Mouse (Mus musculus): Measurements from ENCODE around the gene Fut9. TPM values are rescaled to one million over a fixed set of nuclear protein-coding genes. Genes with fewer than 3 reads are reported as not detected.

The Fut9 gene
- polyA plus RNA-seq, 1 experiment from 2014 or later = 0.54 TPM

GRCm38 (mm10) chr4:25648107-25648506 lies 151.9 kb downstream of the Fut9 start:
- Histone ChIP-seq H3K27me3 (ENCODE audit: insufficient read depth, low read length) (no peaks in the 10 kb centered on the region), H3K4me2 (no peak overlapping the region)

GRCm38 (mm10) chr4:25647593-25647992 lies 152.5 kb downstream of the Fut9 start:
- TF ChIP-seq CTCF (IDR thresholded peaks at IDR 0.05; ENCODE audit: low read depth) = no peak
- Histone ChIP-seq H3K9me3 (ENCODE audit: low read depth, low read length) (no peaks in the 10 kb centered on the region), H3K27ac (ENCODE audit: low read depth) (no peak overlapping the region), H3K4me3 (ENCODE audit: low read depth, low read length) (no peak overlapping the region), H3K4me1 (ENCODE audit: insufficient read depth) (no peaks in the 10 kb centered on the region), H3K9ac (no peak overlapping the region), H3K36me3 (ENCODE audit: insufficient read depth) (no peaks in the 10 kb centered on the region), H3K4me2 (no peak overlapping the region), H3K27me3 (ENCODE audit: insufficient read depth, low read length) (no peaks in the 10 kb centered on the region)
- 71% methylated on average over 1 of the region's 1 CpGs for WGBS
- no peak for DNase-seq
- ATAC-seq (ENCODE audit: insufficient read depth) = no peak

More at GRCm38 (mm10) chr4:25648107-25648506, 151.9 kb downstream of the Fut9 start:
- no peaks in the 10 kb centered on the region for H3K36me3 ChIP-seq (ENCODE audit: insufficient read depth)
- no peak overlapping the region for H3K27ac ChIP-seq (ENCODE audit: low read depth)
- no peak for ATAC-seq (ENCODE audit: insufficient read depth)
- 93% methylated on average over 2 of the region's 2 CpGs for WGBS
- DNase-seq = no peak
- H3K9ac ChIP-seq = no peak overlapping the region
- H3K4me1 ChIP-seq (ENCODE audit: insufficient read depth) = no peaks in the 10 kb centered on the region
- TF ChIP-seq CTCF (IDR thresholded peaks at IDR 0.05; ENCODE audit: low read depth) = no peak
- no peaks in the 10 kb centered on the region for H3K9me3 ChIP-seq (ENCODE audit: low read depth, low read length)
- H3K4me3 ChIP-seq (ENCODE audit: low read depth, low read length) = no peak overlapping the region

GRCm38 (mm10) chr4:25645580-25645979 lies 154.5 kb downstream of the Fut9 start:
- no peak overlapping the region for H3K27ac ChIP-seq (ENCODE audit: low read depth)
- no peaks in the 10 kb centered on the region for H3K9me3 ChIP-seq (ENCODE audit: low read depth, low read length)
- no peaks in the 10 kb centered on the region for H3K27me3 ChIP-seq (ENCODE audit: insufficient read depth, low read length)
- 61% methylated on average over 2 of the region's 2 CpGs for WGBS
- DNase-seq (no peak), ATAC-seq (ENCODE audit: insufficient read depth) (no peak; the same call in 1 of the 2 replicates)
- no peak overlapping the region for H3K4me2 ChIP-seq
- H3K4me1 ChIP-seq (ENCODE audit: insufficient read depth) = no peaks in the 10 kb centered on the region
- no peaks in the 10 kb centered on the region for H3K36me3 ChIP-seq (ENCODE audit: insufficient read depth)
- no peak overlapping the region for H3K4me3 ChIP-seq (ENCODE audit: low read depth, low read length)
- TF ChIP-seq CTCF (IDR thresholded peaks at IDR 0.05; ENCODE audit: low read depth) = no peak
- H3K9ac ChIP-seq = no peak overlapping the region

GRCm38 (mm10) chr4:25641993-25642392 lies 158.1 kb downstream of the Fut9 start:
- ATAC-seq (ENCODE audit: insufficient read depth) (no peak), DNase-seq (no peak)
- no peak for TF ChIP-seq CTCF (IDR thresholded peaks at IDR 0.05; ENCODE audit: low read depth)
- no peak overlapping the region for H3K4me3 ChIP-seq (ENCODE audit: low read depth, low read length)
- H3K27ac ChIP-seq (ENCODE audit: low read depth) = no peak overlapping the region
- no peak overlapping the region for H3K4me2 ChIP-seq
- H3K27me3 ChIP-seq (ENCODE audit: insufficient read depth, low read length) = no peaks in the 10 kb centered on the region
- no peak overlapping the region for H3K9ac ChIP-seq
- no peaks in the 10 kb centered on the region for H3K36me3 ChIP-seq (ENCODE audit: insufficient read depth)
- H3K9me3 ChIP-seq (ENCODE audit: low read depth, low read length) = no peaks in the 10 kb centered on the region
- WGBS = 71% methylated on average over 4 of the region's 4 CpGs
- no peaks in the 10 kb centered on the region for H3K4me1 ChIP-seq (ENCODE audit: insufficient read depth)

GRCm38 (mm10) chr4:25633262-25633661 lies 166.8 kb downstream of the Fut9 start:
- ATAC-seq (ENCODE audit: insufficient read depth) = no peak

GRCm38 (mm10) chr4:25628113-25628512 lies 171.9 kb downstream of the Fut9 start:
- DNase-seq = no peak
- H3K27ac ChIP-seq (ENCODE audit: low read depth) = no peak overlapping the region
- no peak for ATAC-seq (ENCODE audit: insufficient read depth)
- no peaks in the 10 kb centered on the region for H3K4me1 ChIP-seq (ENCODE audit: insufficient read depth)
- no peaks in the 10 kb centered on the region for H3K36me3 ChIP-seq (ENCODE audit: insufficient read depth)
- no peaks in the 10 kb centered on the region for H3K9me3 ChIP-seq (ENCODE audit: low read depth, low read length)
- H3K9ac ChIP-seq = no peak overlapping the region
- H3K4me2 ChIP-seq = no peak overlapping the region
- 58% methylated on average over 5 of the region's 5 CpGs for WGBS
- H3K27me3 ChIP-seq (ENCODE audit: insufficient read depth, low read length) = no peaks in the 10 kb centered on the region
- no peak overlapping the region for H3K4me3 ChIP-seq (ENCODE audit: low read depth, low read length)
- TF ChIP-seq CTCF (IDR thresholded peaks at IDR 0.05; ENCODE audit: low read depth) = no peak

More at GRCm38 (mm10) chr4:25633262-25633661, 166.8 kb downstream of the Fut9 start:
- H3K4me3 ChIP-seq (ENCODE audit: low read depth, low read length) = no peak overlapping the region
- no peak for TF ChIP-seq CTCF (IDR thresholded peaks at IDR 0.05; ENCODE audit: low read depth)
- no peaks in the 10 kb centered on the region for H3K9me3 ChIP-seq (ENCODE audit: low read depth, low read length)
- H3K27ac ChIP-seq (ENCODE audit: low read depth) = no peak overlapping the region
- WGBS = 78% methylated on average over 2 of the region's 2 CpGs
- no peak overlapping the region for H3K4me2 ChIP-seq
- DNase-seq = no peak
- no peaks in the 10 kb centered on the region for H3K27me3 ChIP-seq (ENCODE audit: insufficient read depth, low read length)
- no peaks in the 10 kb centered on the region for H3K4me1 ChIP-seq (ENCODE audit: insufficient read depth)
- no peak overlapping the region for H3K9ac ChIP-seq
- no peaks in the 10 kb centered on the region for H3K36me3 ChIP-seq (ENCODE audit: insufficient read depth)

GRCm38 (mm10) chr4:25627467-25627866 lies 172.6 kb downstream of the Fut9 start:
- no peak overlapping the region for H3K4me2 ChIP-seq
- no peaks in the 10 kb centered on the region for H3K27me3 ChIP-seq (ENCODE audit: insufficient read depth, low read length)
- H3K4me3 ChIP-seq (ENCODE audit: low read depth, low read length) = no peak overlapping the region
- no peaks in the 10 kb centered on the region for H3K36me3 ChIP-seq (ENCODE audit: insufficient read depth)
- no peak overlapping the region for H3K9ac ChIP-seq
- H3K27ac ChIP-seq (ENCODE audit: low read depth) = no peak overlapping the region
- ATAC-seq (ENCODE audit: insufficient read depth) = no peak
- DNase-seq = no peak
- no peaks in the 10 kb centered on the region for H3K4me1 ChIP-seq (ENCODE audit: insufficient read depth)
- WGBS = 93% methylated on average over 9 of the region's 9 CpGs
- TF ChIP-seq CTCF (IDR thresholded peaks at IDR 0.05; ENCODE audit: low read depth) = no peak
- no peaks in the 10 kb centered on the region for H3K9me3 ChIP-seq (ENCODE audit: low read depth, low read length)

GRCm38 (mm10) chr4:25627039-25627438 lies 173.0 kb downstream of the Fut9 start:
- Histone ChIP-seq H3K4me3 (ENCODE audit: low read depth, low read length) (no peak overlapping the region), H3K9ac (no peak overlapping the region), H3K4me2 (no peak overlapping the region), H3K4me1 (ENCODE audit: insufficient read depth) (no peaks in the 10 kb centered on the region), H3K27ac (ENCODE audit: low read depth) (no peak overlapping the region), H3K36me3 (ENCODE audit: insufficient read depth) (no peaks in the 10 kb centered on the region), H3K9me3 (ENCODE audit: low read depth, low read length) (no peaks in the 10 kb centered on the region), H3K27me3 (ENCODE audit: insufficient read depth, low read length) (no peaks in the 10 kb centered on the region)
- no peak for DNase-seq
- ATAC-seq (ENCODE audit: insufficient read depth) = no peak
- WGBS = 46% methylated on average over 1 of the region's 1 CpGs
- no peak for TF ChIP-seq CTCF (IDR thresholded peaks at IDR 0.05; ENCODE audit: low read depth)

Data from lung, embryonic 14.5 days (tissue).